Mouse (Mus musculus) intestine, postnatal 0 days (tissue): Measurements from ENCODE around the gene Pex1. TPM values are rescaled to one million over a fixed set of nuclear protein-coding genes. Genes with fewer than 3 reads are reported as not detected.

Source experiments
- ATAC-seq: fragments of 200-750 bp; cut with Nextera tagmentation; 2 replicates; pipeline ENCODE4 v1.8.0; 2017; ENCODE audit warnings: mild to moderate bottlenecking, moderate TSS enrichment, moderate library complexity
- H3K27ac ChIP-seq: fragments of 300-500 bp; sonication (generic); 2 replicates; pipeline ENCODE4 v1.5.1; 2014; ENCODE audit warnings: mild to moderate bottlenecking, low read depth, low read length, moderate library complexity
- H3K27me3 ChIP-seq: fragments of 300-500 bp; sonication (generic); replicated peaks from 2 replicates; pipeline ENCODE4 v1.6.1; 2014; ENCODE audit warnings: low read length, mixed read lengths; ENCODE audit not compliant: control insufficient read depth, insufficient read depth
- H3K36me3 ChIP-seq: fragments of 300-500 bp; sonication (generic); 2 replicates; pipeline ENCODE4 v1.6.1; 2014; ENCODE audit warnings: mild to moderate bottlenecking, moderate library complexity; ENCODE audit not compliant: control insufficient read depth, insufficient read depth
- H3K4me1 ChIP-seq: fragments of 300-500 bp; sonication (generic); replicated peaks from 2 replicates; pipeline ENCODE4 v1.6.1; 2014; ENCODE audit warnings: antibody characterized with exemption, low read length, mixed read lengths; ENCODE audit not compliant: control insufficient read depth, insufficient read depth
- H3K4me2 ChIP-seq: fragments of 300-500 bp; sonication (generic); replicated peaks from 2 replicates; pipeline ENCODE4 v1.6.1; 2014; ENCODE audit warnings: low read depth, mild to moderate bottlenecking, moderate library complexity
- H3K4me3 ChIP-seq: fragments of 300-500 bp; sonication (generic); 2 replicates; pipeline ENCODE4 v1.5.1; 2014; ENCODE audit warnings: low read depth, low read length
- H3K9ac ChIP-seq: fragments of 300-500 bp; sonication (generic); 2 replicates; pipeline ENCODE4 v1.6.1; 2014; ENCODE audit warnings: mild to moderate bottlenecking, low read depth, low read length
- H3K9me3 ChIP-seq: fragments of 300-500 bp; sonication (generic); 2 replicates; pipeline ENCODE4 v1.6.1; 2016; ENCODE audit warnings: mixed run types; ENCODE audit not compliant: control insufficient read depth
- CTCF ChIP-seq: sonication (generic); IDR thresholded peaks from 2 replicates; pipeline ENCODE4 v1.5.1; 2016; ENCODE audit warnings: low read depth, mild to moderate bottlenecking, control low read depth, antibody characterized with exemption, moderate library complexity
- WGBS: fragments of 180-500 bp; shearing (Covaris S2); extraction: QIAGEN DNeasy Blood & Tissue Kit; methylation state at CpG from one replicate; pipeline ENCODE4 v1.1.7; 2014; 5-methylcytosine and 5-hydroxymethylcytosine counted together
- polyA plus RNA-seq: library from polyadenylated mRNA; unstranded; fragments of >200 nt; fragmentation: Nextera tagmentation; extraction: Ambion mirVana; gene quantifications from 2 replicates; pipeline ENCODE4 v1.2.1, GENCODE M21; 2015

Gene Pex1
- polyA plus RNA-seq, 1 experiment from 2014 or later: 12.4 TPM

DNA sequence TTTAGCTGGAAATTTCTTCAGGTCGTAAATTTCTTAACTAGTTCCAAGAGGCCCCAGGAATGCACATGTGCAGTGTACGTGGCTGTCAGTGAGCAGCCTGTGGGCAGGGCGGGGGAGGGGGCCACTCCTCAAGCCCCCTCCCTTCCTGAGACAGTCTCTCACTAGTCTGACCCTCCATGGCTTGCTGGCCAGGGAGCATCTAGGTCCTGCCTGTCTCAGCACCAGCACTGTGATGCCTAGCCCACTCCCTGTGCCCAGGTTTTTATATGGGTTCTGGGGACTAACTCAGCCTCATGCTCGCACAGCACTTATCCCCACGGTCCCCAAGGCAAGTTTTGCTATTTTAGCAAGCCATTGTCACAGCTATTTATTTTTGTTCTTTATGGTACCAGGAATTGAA is 36.4 kb downstream of the Pex1 start:
- H3K9ac ChIP-seq: no peak overlapping the region
- H3K27ac ChIP-seq: no peak overlapping the region
- no peaks in the 10 kb centered on the region for H3K4me1 ChIP-seq
- no peaks in the 10 kb centered on the region for H3K9me3 ChIP-seq
- no peak for ATAC-seq
- H3K4me2 ChIP-seq: no peak overlapping the region
- H3K4me3 ChIP-seq: no peak overlapping the region
- no peaks in the 10 kb centered on the region for H3K27me3 ChIP-seq
- H3K36me3 ChIP-seq: peaks cover 20% of the 10 kb centered on the region
- TF ChIP-seq CTCF: no peak
- WGBS: 79% methylated on average over 5 of the region's 5 CpGs

DNA sequence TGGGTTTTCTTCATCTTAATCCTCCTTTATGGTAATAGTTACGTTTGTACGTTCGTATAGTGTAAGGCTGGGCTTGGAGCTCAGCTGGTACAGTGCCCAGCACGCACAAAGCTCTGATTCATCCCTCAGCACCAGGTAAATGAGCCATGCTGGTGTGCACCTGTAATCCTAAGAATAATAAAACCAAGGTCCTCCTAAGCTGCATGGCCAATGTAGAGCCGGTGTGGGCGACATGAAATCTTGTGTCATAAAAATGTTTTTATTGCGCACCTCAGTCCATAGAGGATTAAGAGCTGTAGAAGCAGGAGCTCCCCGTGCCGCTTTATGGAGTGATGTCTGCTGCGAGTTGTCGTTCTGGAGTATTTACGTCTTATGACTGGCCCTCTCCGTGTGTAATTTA is 37.4 kb downstream of the Pex1 start:
- Histone ChIP-seq H3K4me3 (no peak overlapping the region), H3K27ac (no peak overlapping the region), H3K36me3 (peaks cover 20% of the 10 kb centered on the region), H3K4me2 (no peak overlapping the region), H3K9me3 (no peaks in the 10 kb centered on the region), H3K4me1 (no peaks in the 10 kb centered on the region), H3K9ac (no peak overlapping the region), H3K27me3 (no peaks in the 10 kb centered on the region)
- TF ChIP-seq CTCF: no peak
- 64% methylated on average over 13 of the region's 13 CpGs for WGBS
- no peak for ATAC-seq

- no peak overlapping the region for H3K27ac ChIP-seq
- ATAC-seq: no peak
- no peaks in the 10 kb centered on the region for H3K4me1 ChIP-seq
- WGBS: 76% methylated on average over 4 of the region's 4 CpGs
- TF ChIP-seq CTCF: peak; percentile 54
- H3K9me3 ChIP-seq: no peaks in the 10 kb centered on the region
- H3K4me2 ChIP-seq: no peak overlapping the region
- H3K27me3 ChIP-seq: no peaks in the 10 kb centered on the region
- H3K4me3 ChIP-seq: no peak overlapping the region
- H3K9ac ChIP-seq: no peak overlapping the region
- peaks cover 20% of the 10 kb centered on the region for H3K36me3 ChIP-seq
Measured at GRCm38 (mm10) chr5:3633951-3634350, 38.1 kb downstream of the Pex1 start.

GRCm38 (mm10) chr5:3635286-3635685 is 39.4 kb downstream of the Pex1 start:
- Histone ChIP-seq H3K4me1 (no peaks in the 10 kb centered on the region), H3K4me2 (no peak overlapping the region), H3K27ac (no peak overlapping the region), H3K4me3 (no peak overlapping the region), H3K9me3 (no peaks in the 10 kb centered on the region), H3K27me3 (no peaks in the 10 kb centered on the region), H3K36me3 (peaks cover 14% of the 10 kb centered on the region), H3K9ac (no peak overlapping the region)
- no peak for TF ChIP-seq CTCF
- no peak for ATAC-seq
- 78% methylated on average over 8 of the region's 8 CpGs for WGBS

- Histone ChIP-seq H3K4me1 (0 out of 2 replicates have a peak, but pooled peaks cover 3% of the 10 kb centered on the region), H3K9ac (no peak overlapping the region), H3K9me3 (no peaks in the 10 kb centered on the region), H3K27ac (no peak overlapping the region), H3K36me3 (peaks cover 35% of the 10 kb centered on the region), H3K4me2 (no peak overlapping the region), H3K4me3 (no peak overlapping the region), H3K27me3 (no peaks in the 10 kb centered on the region)
- 92% methylated on average over 6 of the region's 6 CpGs for WGBS
- ATAC-seq: no peak
- no peak for TF ChIP-seq CTCF
Measured at GRCm38 (mm10) chr5:3644621-3645020, 48.8 kb downstream of the Pex1 start.

DNA sequence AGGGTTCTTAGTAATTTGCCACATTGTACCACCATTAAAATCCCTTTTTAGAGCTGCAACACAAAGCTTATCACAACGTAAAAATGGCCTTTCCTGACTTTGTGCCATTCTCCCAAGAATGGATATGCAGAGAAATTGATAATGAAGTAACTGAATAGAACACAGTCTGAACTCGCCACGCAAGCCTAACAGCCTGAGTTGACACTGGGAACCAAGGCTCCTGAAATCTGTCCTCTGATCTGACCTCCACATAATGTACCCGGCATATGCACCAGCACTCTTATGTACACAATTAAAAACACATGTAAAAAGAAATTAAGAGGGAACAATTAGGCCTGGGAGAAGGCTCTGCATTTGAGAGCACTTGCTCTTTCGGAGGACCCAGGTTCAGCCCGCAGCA is 49.5 kb downstream of the Pex1 start:
- H3K27ac ChIP-seq: no peak overlapping the region
- no peak for TF ChIP-seq CTCF
- no peaks in the 10 kb centered on the region for H3K27me3 ChIP-seq
- peaks cover 35% of the 10 kb centered on the region for H3K36me3 ChIP-seq
- ATAC-seq: no peak
- no peak overlapping the region for H3K4me3 ChIP-seq
- H3K9me3 ChIP-seq: no peaks in the 10 kb centered on the region
- H3K9ac ChIP-seq: no peak overlapping the region; the same call in 1 of the 2 replicates
- no peak overlapping the region for H3K4me2 ChIP-seq
- WGBS: 77% methylated on average over 6 of the region's 6 CpGs
- H3K4me1 ChIP-seq: 0 out of 2 replicates have a peak, but pooled peaks cover 3% of the 10 kb centered on the region

- no peak for ATAC-seq
- H3K4me3 ChIP-seq: peak overlapping the region; percentile 97
- H3K4me2 ChIP-seq: peak overlapping the region; percentile 62
- H3K27me3 ChIP-seq: no peaks in the 10 kb centered on the region
- H3K36me3 ChIP-seq: peaks cover 28% of the 10 kb centered on the region
- H3K9ac ChIP-seq: no peak overlapping the region
- no peak for TF ChIP-seq CTCF
- H3K27ac ChIP-seq: no peak overlapping the region
- no peaks in the 10 kb centered on the region for H3K9me3 ChIP-seq
- H3K4me1 ChIP-seq: 0 out of 2 replicates have a peak, but pooled peaks cover 3% of the 10 kb centered on the region
- 19% methylated on average over 6 of the region's 6 CpGs for WGBS
Measured at GRCm38 (mm10) chr5:3646539-3646938, 50.7 kb downstream of the Pex1 start.
